Comparison of ENCODE assay signal across 9 mouse cellular contexts in genomic region chr17:11611459-11611858, GRCm38 (mm10).
A peak's percentile ranks its signal among the peaks of the same experiment; 100 is the strongest.
DNase-seq lines count a peak whose midpoint lies in the region; ATAC-seq lines count a peak whose summit lies in the region.
"Had no signal": no experiment of that assay in that cellular context is flagged by ENCODE, and none has a peak within 500 bp of the region (broad histone marks: within the 10 kb centered on the region; RNA-seq: fewer than 3 reads in every experiment).

No protein-coding gene starts in this region.

- ATAC-seq in liver, embryonic 12.5 days, result no peak
- ATAC-seq in midbrain, embryonic 13.5 days, result no peak

- no peaks in the 10 kb centered on the region for H3K36me3 ChIP-seq in liver, embryonic 12.5 days
- H3K36me3 ChIP-seq in midbrain, embryonic 13.5 days, result no peaks in the 10 kb centered on the region

- no peak overlapping the region for H3K4me3 ChIP-seq in liver, embryonic 12.5 days
- H3K4me3 ChIP-seq in midbrain, embryonic 13.5 days (replicated peaks), result no peak overlapping the region
- H3K4me3 ChIP-seq: megakaryocyte, embryonic 14.5 days had no signal

- intact Hi-C loops in heart, postnatal 14 days (cut with DNase I), result no loop called here

- H3K4me1 ChIP-seq in liver, embryonic 12.5 days, result no peaks in the 10 kb centered on the region
- H3K4me1 ChIP-seq in midbrain, embryonic 13.5 days (replicated peaks), result peaks cover 25% of the 10 kb centered on the region
- H3K4me1 ChIP-seq: megakaryocyte, embryonic 14.5 days had no signal

- H3K27me3 ChIP-seq in liver, embryonic 12.5 days (replicated peaks), result peaks cover 15% of the 10 kb centered on the region; the same call in 1 of the 2 replicates
- H3K27me3 ChIP-seq in midbrain, embryonic 13.5 days, result no peaks in the 10 kb centered on the region

- DNase-seq in liver, result peak; percentile 25
- peak; percentile 16 for DNase-seq in adipocyte (ENCODE audit: low spot score)
- DNase-seq in embryo, embryonic 10 days (ENCODE audit: low spot score), result peak; percentile 67
- peak; percentile 41 to 59 for DNase-seq in heart, postnatal 14 days
- DNase-seq in layer of hippocampus, postnatal 36 days, result peak; percentile 61 to 69
- DNase-seq in MN1 (ENCODE audit: low spot score), result no peak

- H3K27ac ChIP-seq in liver, embryonic 12.5 days, result no peak overlapping the region
- no peak overlapping the region for H3K27ac ChIP-seq in midbrain, embryonic 13.5 days

- H3K4me2 ChIP-seq in liver, embryonic 12.5 days, result no peak overlapping the region
- 0 out of 2 replicates have a peak overlapping the region, but pooled peaks have one; percentile 14 for H3K4me2 ChIP-seq in midbrain, embryonic 13.5 days (replicated peaks)

- WGBS in liver, embryonic 12.5 days (ENCODE audit: insufficient replicate concordance), result 10% methylated on average over 7 of the region's 7 CpGs
- 16% methylated on average over 7 of the region's 7 CpGs for WGBS in midbrain, embryonic 13.5 days

- no peaks in the 10 kb centered on the region for H3K9me3 ChIP-seq in liver, embryonic 12.5 days (replicated peaks)
- H3K9me3 ChIP-seq in midbrain, embryonic 13.5 days, result no peaks in the 10 kb centered on the region

- H3K9ac ChIP-seq in liver, embryonic 12.5 days, result no peak overlapping the region
- no peak overlapping the region for H3K9ac ChIP-seq in midbrain, embryonic 13.5 days (replicated peaks)
